Mouse (Mus musculus) gastrocnemius, adult 8-10 months (tissue): ENCODE measurements around the gene Anxa3. TPM values are rescaled to one million over a fixed set of nuclear protein-coding genes. Genes with fewer than 3 reads are reported as not detected.

Experiments
- DNase-seq, 2 experiments: peaks; one replicate each; pipeline ENCODE4 v3.0.0; 2022; ENCODE audit warnings: low spot score in 2 of 2
- total RNA-seq, 4 experiments: library from RNA; stranded (reverse); gene quantifications; 2 replicates each; pipeline ENCODE4 v1.2.4; 2022

Gene Anxa3
- total RNA-seq, 4 experiments from 2014 or later, result 6.2 to 12.2 (median 10.0) TPM

DNA sequence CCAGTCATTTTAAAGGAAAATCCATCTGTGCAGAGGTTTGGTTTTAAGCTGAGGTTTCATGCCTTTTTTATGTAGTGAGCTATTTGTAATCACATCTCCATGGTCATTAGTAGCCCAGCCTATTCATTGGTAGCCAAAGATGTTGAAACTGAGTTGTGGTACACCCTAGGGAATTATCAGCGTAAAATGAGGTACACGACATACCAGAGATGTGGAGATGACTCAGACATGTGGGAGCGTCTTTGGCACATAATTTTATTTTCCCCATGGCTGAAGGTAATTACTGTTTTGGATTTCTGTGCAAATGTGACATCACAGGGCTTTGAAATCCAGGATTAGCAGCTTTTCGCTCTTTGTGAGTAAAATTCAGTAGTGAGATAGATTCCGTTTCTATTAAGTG is 41.2 kb downstream of the Anxa3 start:
- no peak for DNase-seq

- DNase-seq, result no peak
Measured at GRCm38 (mm10) chr5:96847986-96848385, 54.8 kb downstream of the Anxa3 start.

- DNase-seq, result no peak
Measured at GRCm38 (mm10) chr5:96848386-96848785, 55.2 kb downstream of the Anxa3 start.

DNA sequence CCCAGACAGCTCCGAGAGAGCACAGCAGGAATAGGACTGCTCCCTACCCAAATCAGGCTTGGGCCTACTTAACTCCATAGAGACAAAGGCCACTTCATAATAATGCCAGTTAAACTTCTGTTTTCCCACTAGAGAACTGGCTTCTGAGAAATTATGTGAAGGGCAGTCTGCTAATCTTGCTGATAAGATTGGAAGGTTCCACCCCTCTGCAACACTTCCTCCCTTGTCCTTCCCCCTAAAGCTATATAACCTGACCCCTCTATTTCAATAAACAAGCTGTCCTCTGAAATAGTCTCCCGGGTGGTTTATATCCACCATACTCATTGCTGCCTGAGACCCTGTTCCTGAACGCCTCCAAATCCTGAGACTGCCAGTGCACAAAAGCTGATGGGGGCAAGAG is 56.1 kb downstream of the Anxa3 start:
- DNase-seq, result no peak

DNA sequence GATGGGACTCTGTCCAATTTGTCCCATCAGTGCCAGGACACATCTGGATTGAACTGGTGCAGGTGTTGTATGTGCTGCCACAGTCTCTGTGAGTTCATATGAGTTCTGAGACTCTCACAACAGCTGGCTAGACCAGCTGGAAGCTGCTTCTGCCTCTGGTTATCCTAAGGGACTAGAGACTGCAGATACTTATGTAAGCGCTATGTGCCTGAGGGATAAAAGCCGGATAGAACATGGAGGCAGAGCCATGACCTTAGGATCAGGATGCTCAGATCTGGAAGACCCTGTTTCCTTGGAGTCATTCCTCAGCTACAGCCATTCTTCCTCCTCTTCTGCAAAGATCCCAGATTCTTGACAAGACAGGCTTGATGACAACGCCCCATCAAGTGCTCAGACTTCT is 60.3 kb downstream of the Anxa3 start:
- DNase-seq, result no peak

DNA sequence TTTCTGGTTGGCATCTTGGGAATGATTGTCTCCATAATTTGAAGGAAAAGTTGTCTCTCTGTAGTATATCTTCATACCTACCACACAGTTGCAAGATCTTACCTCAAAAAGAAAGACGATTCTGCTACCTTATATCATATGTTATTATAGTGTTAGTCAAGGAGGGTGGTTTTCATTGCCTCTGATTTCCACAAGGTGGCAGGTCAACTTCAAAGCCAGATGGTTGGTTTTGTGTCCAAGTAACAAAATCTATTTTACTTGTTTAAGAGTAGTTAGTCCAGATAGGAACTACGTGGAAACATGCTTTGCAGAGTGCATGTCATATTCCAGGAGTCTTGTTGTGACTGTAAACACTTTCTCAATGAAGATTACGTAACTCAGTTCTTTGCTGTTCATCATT is 61.2 kb downstream of the Anxa3 start:
- DNase-seq, result no peak

GRCm38 (mm10) chr5:96859938-96860337 is 66.8 kb downstream of the Anxa3 start:
- DNase-seq, result no peak

- DNase-seq, result no peak
Measured at GRCm38 (mm10) chr5:96867171-96867570, 74.0 kb downstream of the Anxa3 start.

DNA sequence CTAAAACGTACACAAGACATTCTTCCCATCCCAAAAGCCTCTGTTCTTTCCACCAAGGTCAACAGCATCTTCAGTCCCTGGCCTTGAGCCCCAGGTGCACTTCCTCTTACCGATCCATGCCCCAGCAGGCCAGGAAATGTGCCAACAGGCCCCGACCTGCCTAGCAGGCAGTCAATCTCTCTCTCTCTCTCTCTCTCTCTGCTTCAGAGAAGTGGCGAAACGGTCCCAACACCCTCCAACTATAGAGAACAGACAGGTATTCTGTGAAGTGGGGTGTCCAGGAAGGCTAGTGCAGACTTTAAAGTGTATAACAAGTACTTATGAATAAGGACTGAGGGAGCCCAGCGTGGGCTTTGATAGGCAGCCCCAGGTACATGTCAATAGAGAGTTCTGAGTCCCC is 75.8 kb downstream of the Anxa3 start:
- no peak for DNase-seq

DNA sequence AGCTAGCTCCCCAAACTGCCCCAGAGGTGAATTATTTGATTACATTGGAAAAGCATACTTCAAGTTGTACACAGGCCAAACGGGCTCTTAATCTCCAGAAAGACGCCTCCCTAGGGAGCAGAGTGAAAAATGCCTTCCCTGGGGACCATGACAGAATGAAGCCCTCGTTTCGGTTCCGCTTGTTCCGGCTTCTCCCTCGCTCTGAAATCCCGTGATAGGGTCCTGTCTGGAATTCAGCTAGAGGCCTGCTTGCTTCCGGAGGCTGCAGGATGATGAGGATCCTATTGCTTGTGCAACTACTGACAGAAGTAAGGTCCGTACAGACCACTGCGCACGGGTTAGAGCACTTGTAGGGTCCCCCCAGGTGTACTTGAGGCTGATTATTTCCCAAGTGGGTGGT is 77.9 kb downstream of the Anxa3 start:
- DNase-seq, result no peak

- DNase-seq, result no peak
Measured at GRCm38 (mm10) chr5:96878178-96878577, 85.0 kb downstream of the Anxa3 start.

- DNase-seq, result no peak
Measured at GRCm38 (mm10) chr5:96878851-96879540, 85.9 kb downstream of the Anxa3 start.

- DNase-seq, result no peak
Measured at GRCm38 (mm10) chr5:96880231-96880630, 87.1 kb downstream of the Anxa3 start.

- peak; percentile 15 to 24 for DNase-seq
Measured at GRCm38 (mm10) chr5:96881118-96881517, 88.0 kb downstream of the Anxa3 start.

DNA sequence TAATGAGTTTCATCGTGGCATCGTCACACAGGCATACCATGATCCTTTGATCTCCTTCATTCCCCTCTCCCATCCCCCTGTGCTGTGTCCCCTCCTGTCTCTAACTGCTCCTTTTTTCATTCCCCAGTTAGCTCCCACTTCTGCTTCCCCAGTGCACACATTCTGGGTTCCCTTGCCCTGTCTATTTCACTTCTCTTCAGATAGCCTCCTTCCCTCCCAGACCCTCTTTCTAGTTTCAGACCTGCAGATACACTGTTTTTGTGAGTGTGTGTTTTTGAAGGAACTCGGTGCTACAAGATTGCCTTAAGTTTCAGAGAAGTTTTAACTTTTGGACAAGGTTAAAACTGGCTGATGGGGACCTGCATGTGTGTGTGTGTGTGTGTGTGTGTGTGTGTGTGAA is 88.5 kb downstream of the Anxa3 start:
- DNase-seq, result no peak

GRCm38 (mm10) chr5:96885202-96885601 is 92.1 kb downstream of the Anxa3 start:
- DNase-seq, result no peak

DNA sequence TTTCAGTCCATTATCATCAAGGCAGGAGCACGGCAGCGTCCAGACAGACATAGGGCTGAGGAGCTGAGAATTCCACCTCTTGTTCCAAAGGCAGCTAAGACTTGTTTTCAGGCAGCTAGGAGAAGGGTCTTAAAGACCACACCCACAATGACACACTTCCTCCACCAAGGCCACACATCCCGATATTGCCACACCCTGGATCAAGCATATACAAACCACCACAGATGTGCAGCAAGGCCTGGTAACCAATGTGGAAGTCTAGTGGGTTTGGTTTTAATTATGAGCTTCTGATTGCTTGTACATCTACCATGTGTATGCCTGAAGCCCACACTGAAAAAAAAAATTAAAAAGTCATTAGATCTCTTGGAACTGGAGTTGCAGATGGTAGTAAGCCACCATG is 95.3 kb downstream of the Anxa3 start:
- DNase-seq, result no peak

DNA sequence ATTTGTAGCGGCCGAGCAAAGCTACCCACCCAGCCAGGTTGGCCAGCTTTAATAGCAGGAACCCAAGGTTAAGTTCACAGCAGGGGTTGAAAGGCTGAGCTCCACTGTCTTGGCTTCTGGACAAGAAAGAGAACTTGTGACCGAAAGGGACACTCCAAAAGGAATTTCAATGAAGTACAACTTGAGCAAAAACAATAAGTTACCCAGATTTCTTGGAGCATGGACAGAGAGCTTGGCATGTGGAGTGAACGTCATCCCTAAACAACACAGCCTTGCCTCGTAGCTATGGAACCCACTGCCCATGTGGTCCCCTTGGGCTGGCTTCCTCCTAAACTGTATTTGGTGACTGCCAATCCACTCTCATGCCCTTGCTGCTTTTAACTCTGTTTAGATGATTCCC is 97.2 kb downstream of the Anxa3 start:
- no peak for DNase-seq

Other genes with a start within 250 kb of the Anxa3 start
- gene Bmp2k, start 204.3 kb downstream of the Anxa3 start, total RNA-seq, result 10 to 100 TPM; 11.8 to 14.4 (median 13.5) TPM